Mouse (Mus musculus) liver, embryonic 14.5 days (tissue): ENCODE measurements at regions not wholly inside any gene's neighbourhood (a gene's known extent, or its start where the extent isn't known, plus 50 kb on each side); places are given as distances from the start of the nearest gene placed in this dataset.

ENCODE experiments used
- ATAC-seq: fragments of 200-750 bp; cut with Nextera tagmentation; 2 replicates; pipeline ENCODE4 v1.8.0; 2017; ENCODE audit warnings: moderate number of reproducible peaks, mild to moderate bottlenecking, moderate library complexity; ENCODE audit not compliant: insufficient read depth
- DNase-seq, 3 experiments: peaks; one replicate each; pipeline ENCODE4 v3.0.0-alpha.2; 2012 to 2013; ENCODE audit warnings: low read depth in 3 of 3, low spot score in 3 of 3
- H3K27ac ChIP-seq: fragments of 300-500 bp; sonication (generic); 2 replicates; pipeline ENCODE4 v1.5.1; 2014; ENCODE audit warnings: moderate library complexity, mild to moderate bottlenecking, control low read depth, inconsistent platforms
- H3K27me3 ChIP-seq: fragments of 300-500 bp; sonication (generic); 2 replicates; pipeline ENCODE4 v1.6.1; 2014; ENCODE audit warnings: mild to moderate bottlenecking, low read length, moderate library complexity; ENCODE audit not compliant: control insufficient read depth, insufficient read depth
- H3K36me3 ChIP-seq: fragments of 300-500 bp; sonication (generic); replicated peaks from 2 replicates; pipeline ENCODE4 v1.6.1; 2014; ENCODE audit warnings: low read depth; ENCODE audit not compliant: control insufficient read depth, insufficient read depth
- H3K4me1 ChIP-seq, 2 experiments: fragments of 200-500 bp in 1 of 2; fragments of 300-500 bp in 1 of 2; sonication (generic) in 1 of 2; replicated peaks; 2 replicates each; pipeline ENCODE4 v1.6.1; 2012 to 2014; ENCODE audit warnings: antibody characterized with exemption in 1 of 2, inconsistent platforms in 1 of 2, low read length in 1 of 2; ENCODE audit not compliant: control insufficient read depth in 2 of 2, insufficient read depth in 2 of 2
- H3K4me2 ChIP-seq: fragments of 300-500 bp; sonication (generic); 2 replicates; pipeline ENCODE4 v1.6.1; 2014; ENCODE audit warnings: low read depth, mild to moderate bottlenecking, control low read depth, moderate library complexity
- H3K4me3 ChIP-seq, 2 experiments: fragments of 200-500 bp in 1 of 2; fragments of 300-500 bp in 1 of 2; sonication (generic) in 1 of 2; 2 replicates each; pipeline ENCODE4 v1.5.1; 2012 to 2014; ENCODE audit warnings: low read depth in 2 of 2, low read length in 2 of 2, mild to moderate bottlenecking in 2 of 2, control low read depth in 1 of 2, inconsistent platforms in 1 of 2, moderate library complexity in 1 of 2; ENCODE audit not compliant: insufficient read depth in 1 of 2
- H3K9ac ChIP-seq: fragments of 300-500 bp; sonication (generic); replicated peaks from 2 replicates; pipeline ENCODE4 v1.6.1; 2014; ENCODE audit warnings: mild to moderate bottlenecking, control low read depth, moderate library complexity
- H3K9me3 ChIP-seq: fragments of 300-500 bp; sonication (generic); 2 replicates; pipeline ENCODE4 v1.6.1; 2016; ENCODE audit warnings: low read length, mixed read lengths; ENCODE audit not compliant: control insufficient read depth
- CTCF ChIP-seq: IDR thresholded peaks from 2 replicates; pipeline ENCODE4 v1.5.1; 2016; ENCODE audit warnings: antibody characterized with exemption, low read depth, control low read depth
- EP300 ChIP-seq: IDR thresholded peaks from 2 replicates; pipeline ENCODE4 v1.6.1; 2016; ENCODE audit warnings: antibody characterized with exemption, low read depth
- WGBS: fragments of 180-500 bp; shearing (Covaris S2); extraction: QIAGEN DNeasy Blood & Tissue Kit; methylation state at CpG from one replicate; pipeline ENCODE4 v1.1.7; 2014; ENCODE audit not compliant: insufficient replicate concordance; 5-methylcytosine and 5-hydroxymethylcytosine counted together

- DNase-seq (no peak), ATAC-seq (no peak)
- no peak overlapping the region for H3K4me3 ChIP-seq
- no peak overlapping the region for H3K27ac ChIP-seq
- no peaks in the 10 kb centered on the region for H3K4me1 ChIP-seq
- no peak overlapping the region for H3K4me2 ChIP-seq
- no peaks in the 10 kb centered on the region for H3K36me3 ChIP-seq
- TF ChIP-seq CTCF (no peak), EP300 (no peak)
- H3K9ac ChIP-seq: no peak overlapping the region
- no peaks in the 10 kb centered on the region for H3K9me3 ChIP-seq
- 46% methylated on average over 6 of the region's 6 CpGs for WGBS
- H3K27me3 ChIP-seq: no peaks in the 10 kb centered on the region
These were observed 129.8 kb downstream of the Sall1 start for GRCm38 (mm10) chr8:88914190-88914589.

GRCm38 (mm10) chr8:88906244-88906643 lies 137.7 kb downstream of the Sall1 start:
- 65% methylated on average over 6 of the region's 6 CpGs for WGBS
- Histone ChIP-seq H3K9me3 (no peaks in the 10 kb centered on the region), H3K27me3 (no peaks in the 10 kb centered on the region), H3K27ac (no peak overlapping the region), H3K36me3 (no peaks in the 10 kb centered on the region), H3K4me2 (no peak overlapping the region), H3K4me1 (no peaks in the 10 kb centered on the region), H3K4me3 (no peak overlapping the region), H3K9ac (no peak overlapping the region)
- DNase-seq (no peak), ATAC-seq (no peak)
- TF ChIP-seq EP300 (no peak), CTCF (peak; percentile 36; the same call in 1 of the 2 replicates)

- no peaks in the 10 kb centered on the region for H3K36me3 ChIP-seq
- no peak overlapping the region for H3K9ac ChIP-seq
- TF ChIP-seq EP300 (no peak), CTCF (no peak)
- no peaks in the 10 kb centered on the region for H3K27me3 ChIP-seq
- no peak overlapping the region for H3K27ac ChIP-seq
- H3K4me2 ChIP-seq: no peak overlapping the region
- H3K9me3 ChIP-seq: no peaks in the 10 kb centered on the region
- DNase-seq: no peak
- ATAC-seq: no peak
- H3K4me1 ChIP-seq: no peaks in the 10 kb centered on the region
- H3K4me3 ChIP-seq: no peak overlapping the region
- WGBS: 52% methylated on average over 12 of the region's 12 CpGs
These were observed 140.9 kb downstream of the Sall1 start for GRCm38 (mm10) chr8:88903094-88903493.

- no peak overlapping the region for H3K27ac ChIP-seq
- TF ChIP-seq CTCF: no peak
- TF ChIP-seq EP300: no peak
- ATAC-seq (no peak), DNase-seq (no peak)
- no peak overlapping the region for H3K4me3 ChIP-seq
- no peaks in the 10 kb centered on the region for H3K36me3 ChIP-seq
- H3K27me3 ChIP-seq: no peaks in the 10 kb centered on the region
- no peak overlapping the region for H3K4me2 ChIP-seq
- WGBS: 69% methylated on average over 15 of the region's 15 CpGs
- no peaks in the 10 kb centered on the region for H3K4me1 ChIP-seq
- no peak overlapping the region for H3K9ac ChIP-seq
- no peaks in the 10 kb centered on the region for H3K9me3 ChIP-seq
These were observed 160.1 kb downstream of the Sall1 start for GRCm38 (mm10) chr8:88883751-88884390.

GRCm38 (mm10) chr8:88879857-88880256 lies 164.1 kb downstream of the Sall1 start:
- Histone ChIP-seq H3K36me3 (no peaks in the 10 kb centered on the region), H3K9me3 (no peaks in the 10 kb centered on the region), H3K4me2 (no peak overlapping the region), H3K27ac (no peak overlapping the region), H3K4me3 (no peak overlapping the region), H3K4me1 (no peaks in the 10 kb centered on the region), H3K27me3 (no peaks in the 10 kb centered on the region), H3K9ac (no peak overlapping the region)
- TF ChIP-seq EP300: no peak
- TF ChIP-seq CTCF: no peak
- no peak for ATAC-seq
- no peak for DNase-seq
- WGBS: 42% methylated on average over 7 of the region's 7 CpGs
